Mouse (Mus musculus) ovary, postnatal 10 days (tissue): ENCODE measurements around the gene Wdr64.

Source experiments
- DNase-seq: peaks from one replicate; pipeline ENCODE4 v3.0.0; 2022; ENCODE audit warnings: low spot score

The Wdr64 gene

DNA sequence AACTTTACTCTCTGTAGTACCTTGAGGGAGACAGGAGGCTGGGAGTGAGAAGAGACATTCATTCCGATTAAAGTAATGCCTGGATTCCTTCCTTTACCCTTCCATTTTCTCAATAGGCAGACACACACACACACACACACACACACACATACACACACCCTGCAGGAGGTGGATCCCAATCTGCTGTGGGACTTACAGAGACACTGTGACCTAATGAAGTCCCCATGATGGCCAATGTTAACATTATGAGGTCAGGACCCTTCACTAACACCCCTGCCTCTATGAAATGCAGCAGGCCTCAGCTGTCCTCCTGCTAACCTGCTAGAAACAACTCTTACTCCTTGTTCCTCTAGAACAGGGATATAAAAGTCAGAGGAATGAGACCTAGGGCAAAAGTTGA, at the start of gene Wdr64:
Gene Wdr64 (plus strand): TSS at position 301 of the 400 bp plus-strand sequence.
- no peak for DNase-seq

DNA sequence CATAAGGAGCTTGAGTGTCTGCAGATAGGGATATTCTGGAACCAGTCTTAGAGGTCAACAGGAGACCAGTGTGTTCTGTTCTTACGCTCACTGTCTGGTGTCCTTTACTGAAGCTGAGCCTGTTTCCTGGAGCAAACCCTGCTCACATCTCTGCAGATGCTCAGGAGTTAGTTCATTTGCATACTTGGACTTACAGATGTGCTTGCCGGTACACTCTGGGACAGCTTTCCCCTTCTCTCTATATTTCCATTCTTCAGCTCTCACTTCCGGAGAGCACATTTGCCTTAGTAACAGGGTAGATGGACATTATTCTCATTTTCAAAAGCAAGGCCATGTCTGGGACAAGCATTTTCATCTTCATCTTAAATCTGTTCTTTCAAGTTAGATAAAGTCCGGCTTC, 49.8 kb upstream of the Wdr64 start:
- no peak for DNase-seq

DNA sequence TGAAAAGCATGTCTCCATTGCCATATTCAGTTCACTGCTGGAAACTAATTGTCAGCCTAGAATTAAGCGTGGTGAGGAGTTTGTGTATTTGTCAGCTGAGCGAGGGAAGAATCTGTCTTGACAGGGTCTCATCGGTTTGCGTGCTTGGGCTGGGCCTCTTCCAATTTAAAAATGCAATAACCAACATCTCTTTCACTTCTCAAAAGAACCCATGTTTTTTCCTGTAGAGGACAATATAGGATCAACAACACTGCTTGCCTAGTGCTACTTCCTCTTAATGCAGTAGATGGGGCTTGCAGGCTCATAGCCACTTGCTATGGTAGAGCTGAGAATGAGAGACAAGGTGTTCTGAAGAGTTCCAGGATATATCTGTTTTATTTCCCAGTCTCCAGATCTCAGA, 38.5 kb upstream of the Wdr64 start:
- no peak for DNase-seq

DNA sequence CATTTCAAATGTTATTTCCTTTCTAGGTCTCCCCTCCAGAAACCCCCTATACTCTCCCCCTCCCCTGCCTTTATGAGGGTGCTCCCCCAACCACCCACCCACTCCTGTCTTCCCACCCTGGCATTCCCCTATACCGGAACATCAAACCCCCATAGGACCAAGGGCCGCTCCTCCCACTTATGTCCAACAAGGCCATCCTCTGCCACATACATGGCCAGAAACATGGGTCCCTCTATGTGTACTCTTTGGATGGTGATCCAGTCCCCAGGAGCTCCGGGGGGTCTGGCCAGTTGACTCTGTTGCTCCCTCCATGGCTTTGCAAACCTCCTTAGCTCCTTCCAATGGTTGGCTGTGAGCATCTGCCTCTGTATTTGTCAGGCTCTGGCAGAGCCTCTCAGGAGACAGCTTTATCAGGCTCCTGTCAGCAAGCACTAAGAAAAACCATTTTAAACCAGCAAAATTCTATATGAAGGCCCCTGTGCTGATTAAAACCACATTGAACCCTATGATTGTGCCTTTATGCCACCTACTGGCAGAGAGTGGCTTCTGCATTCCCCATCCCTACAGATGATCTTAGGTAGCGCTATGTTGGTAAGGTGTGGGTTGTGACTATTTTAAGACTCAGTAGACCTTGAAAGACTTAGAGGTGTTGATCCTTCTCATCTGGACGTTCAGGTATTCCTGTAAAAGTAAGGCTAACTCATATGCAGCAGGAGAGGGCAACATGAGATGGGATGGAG, 29.6 kb upstream of the Wdr64 start:
- no peak for DNase-seq

DNA sequence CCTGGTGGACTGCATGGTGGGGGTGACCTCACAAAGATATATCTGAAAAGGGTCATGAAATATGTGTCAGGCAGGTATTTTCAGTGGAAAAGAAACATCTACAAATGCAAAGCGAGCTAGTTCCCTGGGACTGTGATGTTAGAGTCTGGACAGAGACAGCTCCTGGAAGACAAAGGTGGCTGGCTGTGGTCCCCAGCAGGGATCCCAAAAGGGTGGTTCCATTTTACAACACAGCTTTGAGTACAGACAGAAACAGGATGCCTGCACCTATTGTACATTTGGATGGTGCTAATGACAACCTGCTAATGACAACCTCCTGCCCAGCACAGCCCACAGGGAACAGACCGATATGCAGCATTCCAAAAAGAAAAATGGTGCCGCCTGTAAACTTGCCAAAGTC, 28.9 kb upstream of the Wdr64 start:
- no peak for DNase-seq

DNA sequence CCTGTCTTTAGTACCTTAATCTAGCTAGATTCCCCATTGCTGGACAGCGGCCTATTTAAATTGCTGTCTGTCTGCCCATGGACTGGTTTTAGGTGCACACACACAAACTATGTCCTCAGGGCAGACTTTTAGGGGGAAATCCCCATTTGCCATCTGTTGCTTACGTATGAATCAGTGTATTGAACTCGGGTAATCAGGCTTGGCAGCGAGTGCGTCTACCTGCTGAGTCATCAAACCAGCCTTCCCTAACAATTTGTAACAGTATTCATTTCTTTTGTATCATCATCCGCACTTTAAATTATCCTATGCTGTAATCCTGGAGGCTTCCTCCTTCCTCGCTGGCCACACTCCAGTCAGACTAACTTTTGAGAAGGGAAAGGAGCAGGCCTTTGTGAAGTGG, 28.4 kb upstream of the Wdr64 start:
- DNase-seq, result no peak

DNA sequence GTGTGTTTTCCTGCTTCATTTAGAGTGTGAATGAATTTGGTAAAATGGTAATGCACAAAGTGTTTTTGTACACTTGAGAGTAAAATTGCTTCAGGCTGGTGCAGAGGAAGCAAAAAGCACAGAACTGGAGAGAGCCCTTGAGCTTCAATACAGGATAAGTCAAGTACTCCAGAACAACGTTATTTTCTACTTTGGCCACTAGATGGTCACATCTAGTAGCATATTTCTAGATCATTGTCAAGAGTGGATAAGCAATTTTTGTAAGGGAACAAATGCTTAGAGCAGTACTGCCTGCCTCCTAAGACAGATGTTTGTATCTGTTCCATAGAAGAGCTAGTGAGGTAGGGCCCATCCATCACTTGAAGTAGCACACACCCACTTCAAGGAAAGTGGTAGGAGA, 26.8 kb upstream of the Wdr64 start:
- no peak for DNase-seq

DNA sequence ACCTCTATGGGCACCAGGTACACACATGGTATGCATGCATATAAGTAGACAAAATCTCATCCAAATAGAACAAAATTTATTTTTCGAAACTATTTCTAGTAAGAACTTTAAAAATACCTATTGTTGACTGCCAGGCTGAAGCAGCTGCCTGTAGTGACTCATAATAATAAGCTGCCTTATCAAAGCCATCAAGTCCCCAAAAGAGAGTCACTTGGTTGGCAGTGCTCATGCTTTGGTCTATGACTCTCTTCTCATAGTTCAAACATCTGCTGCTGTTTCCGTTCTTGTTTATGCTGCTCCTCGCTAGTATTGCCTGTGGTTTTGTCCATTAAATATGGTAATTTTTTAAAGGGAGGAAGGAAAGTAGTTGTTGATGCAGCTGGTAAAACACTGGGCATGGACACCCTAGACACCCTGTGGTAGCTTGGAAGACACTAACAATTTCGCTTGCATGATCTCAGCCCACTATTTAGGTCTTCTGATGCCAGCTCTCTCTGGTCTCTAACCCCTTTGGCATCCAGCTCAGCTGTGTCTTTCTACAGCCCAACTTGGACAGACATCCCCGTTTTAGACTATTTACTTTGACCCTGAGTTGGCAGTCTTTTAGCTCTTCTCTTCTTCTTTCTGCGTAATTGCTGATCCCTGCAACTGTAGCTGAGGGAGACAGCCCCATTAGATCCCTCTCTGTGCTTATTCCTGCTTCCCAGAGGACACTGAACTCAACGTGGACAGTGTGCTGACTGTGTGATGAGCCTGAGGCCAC, 24.6 kb upstream of the Wdr64 start:
- DNase-seq, result no peak

DNA sequence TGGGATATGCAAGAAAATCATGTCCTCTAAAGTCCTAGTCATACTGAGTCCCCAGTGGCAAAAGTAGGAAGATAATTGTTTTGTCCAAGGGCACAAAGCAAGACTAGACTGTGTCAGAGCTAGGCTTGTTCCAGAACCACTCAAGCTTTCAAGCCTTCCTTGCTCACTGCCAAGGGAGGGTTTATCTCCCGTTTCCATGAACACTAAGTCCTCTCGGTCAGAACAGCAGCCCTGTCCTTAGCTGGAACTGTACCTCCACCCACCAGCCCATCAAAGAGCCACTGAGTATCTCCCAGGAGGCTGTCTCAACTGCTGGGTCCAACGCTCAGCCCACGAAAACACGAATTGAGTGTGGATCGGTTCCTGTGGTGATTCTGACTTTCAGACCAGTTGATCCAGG, 23.3 kb upstream of the Wdr64 start:
- DNase-seq, result no peak

DNA sequence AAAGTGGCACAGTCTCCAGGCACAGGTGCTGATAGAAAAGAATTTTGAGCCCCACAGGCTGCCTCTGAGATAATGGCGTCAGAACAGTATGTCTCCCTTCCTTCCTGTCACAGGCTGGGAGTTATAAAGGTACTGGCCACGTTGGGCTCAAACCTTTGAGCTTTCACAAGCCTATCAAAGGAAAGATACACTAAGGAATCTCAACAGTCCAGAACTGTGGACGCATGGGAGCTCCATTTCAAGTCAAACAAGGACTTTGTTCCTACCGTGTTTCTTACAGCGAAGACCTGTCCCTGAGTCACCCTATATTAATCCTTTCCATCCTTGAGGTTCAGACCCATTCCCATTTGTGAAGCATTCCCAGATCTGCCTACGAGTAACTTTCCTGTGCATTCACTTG, 20.9 kb upstream of the Wdr64 start:
- no peak for DNase-seq

DNA sequence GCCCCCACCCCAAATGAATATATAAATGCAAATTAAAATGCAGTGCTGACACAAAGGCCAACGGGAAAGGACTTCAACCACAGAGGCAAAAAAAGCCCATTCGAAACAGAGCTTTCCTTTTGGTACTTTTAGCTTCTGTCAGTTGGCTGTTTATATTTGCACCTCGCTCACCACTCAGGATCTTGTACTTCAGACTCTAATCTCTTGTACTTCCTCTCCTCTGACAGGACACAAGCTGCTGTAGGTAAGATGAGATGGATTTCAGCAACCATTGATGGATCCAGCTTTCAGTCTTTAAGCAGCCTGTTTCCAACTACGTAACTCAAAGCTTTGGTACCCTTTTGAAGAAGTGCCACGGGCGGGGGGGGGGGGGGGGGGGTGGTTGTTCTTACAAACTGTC, 17.4 kb upstream of the Wdr64 start:
- DNase-seq, result no peak

DNA sequence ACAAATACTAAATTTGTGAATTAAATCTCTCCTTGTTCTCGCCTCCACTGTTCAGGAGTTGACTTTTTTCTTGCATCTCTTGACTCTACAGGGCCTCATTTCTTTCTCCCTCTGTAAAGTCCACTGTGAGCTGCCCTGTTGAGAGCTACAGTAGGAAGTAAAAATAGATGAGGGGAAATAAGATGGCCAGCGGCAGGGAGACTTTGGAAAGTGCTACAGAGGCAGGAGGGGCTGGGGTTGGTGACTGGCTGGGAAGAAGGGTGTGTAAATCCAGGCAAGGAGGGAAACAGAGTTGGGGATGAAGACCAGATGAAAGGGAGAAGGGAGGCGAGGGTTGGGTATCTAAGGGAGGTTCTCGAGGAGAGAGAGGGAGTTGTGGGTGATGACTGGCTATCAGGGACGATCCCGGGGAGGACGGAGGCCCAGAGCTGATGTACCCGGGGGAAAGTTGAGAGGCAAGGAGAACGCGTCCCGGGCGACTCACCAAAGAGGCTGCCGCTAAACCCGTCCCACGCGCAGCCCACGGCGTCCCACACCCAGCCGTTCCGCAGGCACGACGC, 6.6 kb upstream of the Wdr64 start:
- DNase-seq, result no peak

DNA sequence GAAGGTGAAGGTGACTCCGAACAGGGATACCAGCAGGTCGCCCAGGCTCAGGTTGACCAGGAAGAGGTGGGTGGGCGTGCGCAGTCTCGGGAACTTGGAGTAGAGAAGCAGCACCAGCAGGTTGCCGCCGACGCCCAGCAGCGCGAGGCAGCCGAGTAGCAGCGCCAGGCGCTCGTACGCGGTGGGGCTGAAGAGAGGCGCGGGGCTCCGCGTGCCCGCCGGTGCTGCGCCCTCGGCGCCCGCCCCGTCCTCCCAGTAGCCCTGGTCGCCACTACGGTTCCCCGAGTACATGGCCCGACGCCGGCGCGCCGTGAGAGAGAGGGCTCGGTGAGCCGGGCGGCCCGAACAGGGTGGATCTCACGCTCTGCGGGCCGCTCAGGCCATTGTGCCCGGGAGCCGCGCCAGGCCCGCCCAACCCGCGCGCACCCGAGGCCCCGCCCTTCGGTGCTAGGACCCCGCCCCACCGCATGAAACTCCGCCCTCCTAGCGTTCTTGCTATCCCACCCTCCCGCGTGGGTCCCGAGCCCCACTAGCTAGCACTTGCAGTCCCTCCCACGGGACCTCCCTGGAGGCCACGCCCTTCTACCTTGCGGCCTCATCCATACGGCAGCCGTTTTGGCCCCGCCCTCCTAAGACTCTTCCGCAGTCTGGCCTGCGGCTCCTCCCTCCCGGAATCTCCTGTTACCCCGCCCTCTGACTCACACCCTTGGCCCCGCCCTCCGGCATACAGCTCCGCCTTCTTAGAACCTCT, 6.0 kb upstream of the Wdr64 start, which contains the start of the genes Opn3 and Chml:
Gene Opn3 (minus strand): TSS at position 531 of the 751 bp plus-strand sequence.
Gene Chml (minus strand): TSS at position 656 of the 751 bp plus-strand sequence.
- peak; percentile 90 for DNase-seq

DNA sequence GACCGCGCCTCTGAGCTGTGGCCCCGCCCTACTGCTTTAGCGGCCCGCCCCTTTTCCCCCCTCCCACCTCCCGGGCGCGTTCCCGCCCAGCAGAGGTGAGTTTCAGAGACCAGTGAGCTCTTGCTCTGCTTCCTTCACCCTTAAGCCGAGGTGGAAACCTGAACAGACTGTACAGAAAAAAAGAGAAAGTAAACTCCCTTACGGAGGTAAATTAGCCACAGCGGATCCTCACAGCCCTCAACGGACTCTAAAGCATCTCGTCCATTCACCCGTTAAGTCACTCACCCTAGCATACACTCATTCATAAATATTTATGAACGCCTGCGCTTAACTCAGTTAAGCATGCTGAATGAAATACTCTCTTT, 5.4 kb upstream of the Wdr64 start:
- DNase-seq, result no peak

DNA sequence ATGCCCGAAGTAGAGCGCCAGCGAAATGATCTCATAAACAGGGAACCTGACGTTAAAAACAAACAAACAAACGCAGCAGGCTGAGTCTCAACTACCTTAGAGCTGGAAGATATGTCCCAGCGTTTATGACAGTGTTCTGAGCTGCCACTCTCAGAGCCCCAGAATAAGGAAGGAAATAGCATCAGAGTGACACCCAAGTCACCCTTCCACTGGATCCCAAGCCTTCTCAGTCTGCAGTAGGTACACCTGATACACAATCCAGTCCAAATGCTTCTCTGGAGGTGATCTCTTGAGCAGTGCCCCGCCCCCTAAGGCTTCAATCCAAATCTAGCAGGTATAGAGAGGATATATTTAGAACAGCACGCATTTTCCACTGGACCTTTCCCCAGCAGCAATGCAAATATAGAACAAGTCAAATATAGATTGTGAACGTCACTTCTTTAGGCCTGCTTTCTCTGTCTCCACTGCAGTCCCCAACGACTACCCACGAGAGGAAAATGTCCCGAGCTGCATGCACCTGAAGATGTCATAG, 4.9 kb upstream of the Wdr64 start:
- no peak for DNase-seq

DNA sequence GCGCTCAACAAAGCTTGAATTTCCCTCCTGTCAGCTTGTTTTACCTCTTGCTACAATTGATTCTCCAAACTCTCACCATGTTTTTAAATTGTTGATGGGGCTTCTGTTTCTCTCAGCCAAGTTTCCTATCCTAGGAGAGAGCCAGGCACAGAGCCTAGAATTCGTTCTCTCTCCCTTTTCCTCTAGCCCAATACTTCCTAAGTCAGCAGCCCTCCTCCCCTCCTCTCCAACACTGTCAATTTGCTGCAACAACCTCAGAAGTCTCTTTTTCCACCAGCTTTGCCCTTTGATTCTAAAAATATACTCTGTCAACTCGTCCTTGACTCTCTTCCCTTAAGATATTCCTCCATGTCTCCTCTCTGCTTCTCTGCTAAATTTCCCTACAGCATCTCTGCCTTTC, 982 bp downstream of the Wdr64 start:
- DNase-seq, result no peak

DNA sequence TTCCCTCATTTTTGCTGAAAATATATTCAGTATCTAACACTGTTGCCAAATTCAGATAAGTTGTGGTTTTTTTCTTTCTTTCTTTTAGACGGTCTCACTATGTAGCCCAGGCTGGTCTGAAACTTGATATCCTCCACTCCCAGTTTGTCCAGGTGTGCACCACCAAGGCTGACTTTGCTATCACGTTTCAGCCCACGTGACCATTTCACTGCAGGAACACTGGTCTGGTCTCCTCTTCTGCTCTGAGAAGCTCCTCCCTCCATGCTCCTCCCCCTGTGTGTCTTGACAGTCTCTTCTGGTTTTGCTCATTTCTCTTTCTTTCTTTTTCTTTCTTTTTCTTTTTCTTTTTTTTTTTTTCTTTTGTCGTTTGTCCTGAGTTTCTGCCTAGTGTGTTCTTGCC, 1.4 kb downstream of the Wdr64 start:
- no peak for DNase-seq

DNA sequence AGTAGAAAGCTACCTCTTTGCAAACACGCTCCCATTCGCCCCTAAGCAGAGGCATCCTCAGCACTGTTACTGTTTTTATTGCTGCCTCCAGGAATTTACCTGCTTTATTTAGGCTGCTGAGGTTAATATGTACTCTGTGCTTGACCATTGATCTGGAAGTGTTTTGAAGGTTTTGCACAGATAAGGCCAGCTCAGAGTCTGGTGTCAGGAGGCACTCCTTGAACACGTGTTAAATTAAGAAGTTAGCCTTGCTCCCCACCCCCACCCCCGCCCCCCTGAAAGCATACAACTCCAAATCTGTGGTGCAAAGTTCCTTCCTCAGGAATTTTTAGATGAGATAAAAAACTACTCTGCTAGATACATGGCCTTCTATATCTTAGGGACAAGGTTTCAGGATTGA, 2.8 kb downstream of the Wdr64 start:
- no peak for DNase-seq

DNA sequence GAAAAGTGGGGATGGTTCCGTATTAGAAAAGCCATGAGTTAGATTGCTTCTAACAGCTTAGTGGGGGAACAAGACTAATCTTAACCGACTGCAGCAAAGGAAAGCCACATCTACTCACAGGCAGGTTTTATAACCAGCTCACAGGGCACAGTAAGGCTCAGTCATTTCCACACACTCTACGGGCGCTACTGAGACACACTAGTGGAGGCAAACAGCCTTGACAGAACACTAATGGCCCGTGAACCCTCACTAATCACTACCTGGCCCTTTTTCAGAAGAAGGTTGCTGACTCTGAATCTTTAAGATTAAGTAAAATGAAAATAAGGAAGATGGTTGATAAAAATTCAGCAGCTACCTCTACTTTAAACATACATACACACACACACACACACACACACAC, 9.2 kb downstream of the Wdr64 start:
- DNase-seq, result no peak

DNA sequence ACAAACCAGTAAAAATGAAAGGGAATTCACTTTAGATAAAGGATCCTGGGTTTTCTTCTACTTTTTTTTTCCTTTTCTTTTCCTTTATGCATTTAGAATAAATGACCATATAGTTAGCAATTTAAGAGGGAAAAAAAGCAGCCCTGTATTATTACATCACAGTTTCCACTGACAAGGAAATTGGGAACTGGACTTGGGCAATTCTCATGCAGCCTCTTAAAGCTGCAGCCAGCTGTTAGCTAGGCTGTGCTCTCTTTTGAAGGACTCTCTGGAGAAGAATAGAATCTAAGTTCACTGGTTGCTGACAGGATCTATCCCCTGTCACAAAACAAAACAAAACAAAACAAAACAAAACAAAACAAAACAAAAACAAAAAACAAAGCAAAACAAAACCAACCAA, 9.6 kb downstream of the Wdr64 start:
- no peak for DNase-seq

DNA sequence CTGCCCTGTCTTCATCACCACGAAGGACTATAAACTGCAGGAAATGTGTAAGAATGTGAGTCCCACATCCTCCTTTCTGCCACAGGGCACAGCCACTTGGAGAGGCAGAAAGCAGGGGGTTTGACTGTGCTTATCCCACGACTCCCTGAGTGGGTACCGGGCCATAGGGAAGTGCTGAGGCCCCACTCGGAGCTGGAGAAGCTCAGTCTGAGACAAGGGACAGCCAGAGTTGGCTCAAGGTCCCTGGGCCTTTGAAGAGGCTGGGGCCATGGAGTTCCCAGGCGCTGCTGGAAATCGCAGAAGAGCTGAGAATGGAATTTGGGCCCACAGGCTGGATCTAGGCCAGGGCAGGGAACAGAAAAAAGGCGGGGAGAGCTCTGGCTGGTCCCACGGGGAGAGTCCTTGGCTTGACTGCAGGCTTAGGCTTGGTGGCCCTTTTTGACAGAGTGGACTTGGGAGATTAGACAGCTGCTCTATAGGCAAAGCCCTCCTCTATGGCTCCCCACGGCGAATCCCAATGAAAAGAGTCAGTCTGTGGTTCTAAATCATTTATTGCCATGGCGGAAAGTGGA, 14.0 kb downstream of the Wdr64 start:
- no peak for DNase-seq

DNA sequence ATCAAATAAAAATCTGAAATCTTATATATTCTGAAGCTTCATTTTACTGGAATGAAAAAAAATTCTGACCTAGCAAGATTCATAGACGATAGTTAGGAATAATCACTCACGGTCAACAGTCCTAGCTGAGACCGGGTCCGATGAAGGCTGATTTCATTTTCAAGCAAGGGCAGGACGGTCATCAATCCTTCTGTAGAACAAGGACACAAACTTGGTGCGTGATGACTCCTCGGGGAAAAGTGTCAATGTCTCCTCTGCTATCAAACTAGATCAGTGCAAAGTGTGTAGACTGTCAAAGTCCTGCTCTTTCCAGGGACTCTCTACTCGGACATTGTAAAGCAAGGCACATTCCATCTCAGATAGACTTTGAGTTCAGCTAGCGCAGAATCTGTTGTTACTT, 18.4 kb downstream of the Wdr64 start:
- no peak for DNase-seq
